Mouse (Mus musculus) olfactory bulb, adult 2 months (tissue): ENCODE data around the gene Pex26.

Experiments used
- CTCF ChIP-seq: fragments of 200-500 bp; IDR thresholded peaks from 2 replicates; pipeline ENCODE4 v1.5.1; 2012; ENCODE audit warnings: low read depth, mild to moderate bottlenecking, low read length, moderate library complexity; ENCODE audit not compliant: insufficient read depth
- POLR2A ChIP-seq: fragments of 200-500 bp; IDR thresholded peaks from 2 replicates; pipeline ENCODE4 v1.6.1; 2012; ENCODE audit warnings: mild to moderate bottlenecking, low read depth, low read length, moderate library complexity; ENCODE audit not compliant: insufficient read depth

DNA sequence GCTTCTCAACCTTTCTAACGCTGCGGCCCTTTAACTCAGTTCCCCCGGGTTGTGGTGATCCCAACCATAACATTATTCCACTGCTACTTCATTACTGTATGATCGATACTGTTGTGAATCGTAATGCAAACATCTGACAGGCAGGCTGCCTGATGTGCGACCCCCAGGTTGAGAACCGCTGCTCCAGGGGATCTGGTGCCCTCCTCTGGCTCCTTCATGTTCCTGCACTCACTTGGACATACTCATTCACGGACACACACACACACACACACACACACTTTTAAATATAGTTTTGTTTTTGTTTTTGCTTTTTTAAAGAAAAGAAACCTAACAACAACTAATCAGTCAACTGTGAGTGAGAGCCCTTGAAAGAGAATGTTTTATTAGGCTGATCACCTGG lies 33.3 kb upstream of the Pex26 start:
- TF ChIP-seq CTCF, result no peak
- TF ChIP-seq POLR2A, result no peak
